Mouse (Mus musculus) intestine, postnatal 0 days (tissue): ENCODE results near the gene Map3k19. TPM values are rescaled to one million over a fixed set of nuclear protein-coding genes. Genes with fewer than 3 reads are reported as not detected.

Source experiments
- ATAC-seq: fragments of 200-750 bp; cut with Nextera tagmentation; 2 replicates; pipeline ENCODE4 v1.8.0; 2017; ENCODE audit warnings: mild to moderate bottlenecking, moderate TSS enrichment, moderate library complexity
- H3K27ac ChIP-seq: fragments of 300-500 bp; sonication (generic); 2 replicates; pipeline ENCODE4 v1.5.1; 2014; ENCODE audit warnings: mild to moderate bottlenecking, low read depth, low read length, moderate library complexity
- H3K27me3 ChIP-seq: fragments of 300-500 bp; sonication (generic); replicated peaks from 2 replicates; pipeline ENCODE4 v1.6.1; 2014; ENCODE audit warnings: low read length, mixed read lengths; ENCODE audit not compliant: control insufficient read depth, insufficient read depth
- H3K36me3 ChIP-seq: fragments of 300-500 bp; sonication (generic); 2 replicates; pipeline ENCODE4 v1.6.1; 2014; ENCODE audit warnings: mild to moderate bottlenecking, moderate library complexity; ENCODE audit not compliant: control insufficient read depth, insufficient read depth
- H3K4me1 ChIP-seq: fragments of 300-500 bp; sonication (generic); replicated peaks from 2 replicates; pipeline ENCODE4 v1.6.1; 2014; ENCODE audit warnings: antibody characterized with exemption, low read length, mixed read lengths; ENCODE audit not compliant: control insufficient read depth, insufficient read depth
- H3K4me2 ChIP-seq: fragments of 300-500 bp; sonication (generic); replicated peaks from 2 replicates; pipeline ENCODE4 v1.6.1; 2014; ENCODE audit warnings: low read depth, mild to moderate bottlenecking, moderate library complexity
- H3K4me3 ChIP-seq: fragments of 300-500 bp; sonication (generic); 2 replicates; pipeline ENCODE4 v1.5.1; 2014; ENCODE audit warnings: low read depth, low read length
- H3K9ac ChIP-seq: fragments of 300-500 bp; sonication (generic); 2 replicates; pipeline ENCODE4 v1.6.1; 2014; ENCODE audit warnings: mild to moderate bottlenecking, low read depth, low read length
- H3K9me3 ChIP-seq: fragments of 300-500 bp; sonication (generic); 2 replicates; pipeline ENCODE4 v1.6.1; 2016; ENCODE audit warnings: mixed run types; ENCODE audit not compliant: control insufficient read depth
- CTCF ChIP-seq: sonication (generic); IDR thresholded peaks from 2 replicates; pipeline ENCODE4 v1.5.1; 2016; ENCODE audit warnings: low read depth, mild to moderate bottlenecking, control low read depth, antibody characterized with exemption, moderate library complexity
- WGBS: fragments of 180-500 bp; shearing (Covaris S2); extraction: QIAGEN DNeasy Blood & Tissue Kit; methylation state at CpG from one replicate; pipeline ENCODE4 v1.1.7; 2014; 5-methylcytosine and 5-hydroxymethylcytosine counted together
- polyA plus RNA-seq: library from polyadenylated mRNA; unstranded; fragments of >200 nt; fragmentation: Nextera tagmentation; extraction: Ambion mirVana; gene quantifications from 2 replicates; pipeline ENCODE4 v1.2.1, GENCODE M21; 2015

Map3k19 gene
- polyA plus RNA-seq, 1 experiment from 2014 or later: not detected

DNA sequence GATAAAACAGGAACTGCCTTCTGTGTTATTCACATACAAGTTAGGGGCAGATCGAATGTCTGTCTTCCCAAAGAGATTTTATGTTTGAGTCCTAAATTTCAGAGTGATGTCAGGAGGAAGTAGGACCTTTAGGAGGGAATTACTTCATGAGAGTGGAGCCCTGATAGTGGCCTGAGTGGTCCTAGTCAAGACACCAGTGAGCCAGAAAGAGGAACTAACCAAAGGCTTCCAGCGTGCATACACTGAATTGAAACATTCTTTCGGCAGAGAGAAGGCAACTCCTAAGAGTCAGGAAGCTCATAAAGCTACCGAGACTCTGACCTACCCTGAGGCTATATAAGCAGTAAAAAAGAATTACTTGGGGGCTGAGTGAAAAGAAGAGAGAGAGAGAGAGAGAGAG is 18.2 kb downstream of the Map3k19 start:
- no peak overlapping the region for H3K9ac ChIP-seq
- no peaks in the 10 kb centered on the region for H3K9me3 ChIP-seq
- H3K4me3 ChIP-seq: no peak overlapping the region
- TF ChIP-seq CTCF: no peak
- H3K4me1 ChIP-seq: no peaks in the 10 kb centered on the region
- ATAC-seq: no peak
- no peaks in the 10 kb centered on the region for H3K36me3 ChIP-seq
- 77% methylated on average over 4 of the region's 4 CpGs for WGBS
- H3K27ac ChIP-seq: no peak overlapping the region
- H3K4me2 ChIP-seq: no peak overlapping the region
- H3K27me3 ChIP-seq: no peaks in the 10 kb centered on the region

- Histone ChIP-seq H3K4me1 (no peaks in the 10 kb centered on the region), H3K9me3 (no peaks in the 10 kb centered on the region), H3K36me3 (no peaks in the 10 kb centered on the region), H3K4me3 (no peak overlapping the region), H3K9ac (no peak overlapping the region), H3K27me3 (no peaks in the 10 kb centered on the region), H3K27ac (no peak overlapping the region), H3K4me2 (no peak overlapping the region)
- TF ChIP-seq CTCF: no peak
- 63% methylated on average over 4 of the region's 4 CpGs for WGBS
- no peak for ATAC-seq
Observed at GRCm38 (mm10) chr1:127834202-127834601, 20.6 kb downstream of the Map3k19 start.

DNA sequence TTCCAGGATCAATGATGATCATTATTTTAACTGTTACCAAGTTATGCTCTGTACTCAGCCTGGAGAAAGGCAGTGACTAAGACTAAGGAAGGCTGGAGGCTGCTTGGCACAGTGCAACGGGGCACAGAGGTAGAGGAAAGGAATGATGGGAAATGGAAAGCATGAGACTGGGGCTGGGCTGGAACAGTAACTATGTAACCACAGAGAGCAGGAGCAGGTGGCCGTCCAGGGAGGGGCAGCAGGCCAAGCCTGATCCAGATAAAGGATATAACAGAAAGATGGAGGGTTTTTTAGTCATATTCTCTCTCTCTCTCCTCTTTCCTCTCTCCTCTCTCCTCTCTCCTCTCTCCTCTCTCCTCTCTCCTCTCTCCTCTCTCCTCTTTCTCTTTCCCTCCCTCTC is 21.1 kb downstream of the Map3k19 start:
- Histone ChIP-seq H3K4me1 (no peaks in the 10 kb centered on the region), H3K9ac (no peak overlapping the region), H3K4me3 (no peak overlapping the region), H3K27me3 (no peaks in the 10 kb centered on the region), H3K9me3 (no peaks in the 10 kb centered on the region), H3K4me2 (no peak overlapping the region), H3K27ac (no peak overlapping the region), H3K36me3 (no peaks in the 10 kb centered on the region)
- WGBS: 27% methylated on average over 2 of the region's 2 CpGs
- no peak for ATAC-seq
- no peak for TF ChIP-seq CTCF

DNA sequence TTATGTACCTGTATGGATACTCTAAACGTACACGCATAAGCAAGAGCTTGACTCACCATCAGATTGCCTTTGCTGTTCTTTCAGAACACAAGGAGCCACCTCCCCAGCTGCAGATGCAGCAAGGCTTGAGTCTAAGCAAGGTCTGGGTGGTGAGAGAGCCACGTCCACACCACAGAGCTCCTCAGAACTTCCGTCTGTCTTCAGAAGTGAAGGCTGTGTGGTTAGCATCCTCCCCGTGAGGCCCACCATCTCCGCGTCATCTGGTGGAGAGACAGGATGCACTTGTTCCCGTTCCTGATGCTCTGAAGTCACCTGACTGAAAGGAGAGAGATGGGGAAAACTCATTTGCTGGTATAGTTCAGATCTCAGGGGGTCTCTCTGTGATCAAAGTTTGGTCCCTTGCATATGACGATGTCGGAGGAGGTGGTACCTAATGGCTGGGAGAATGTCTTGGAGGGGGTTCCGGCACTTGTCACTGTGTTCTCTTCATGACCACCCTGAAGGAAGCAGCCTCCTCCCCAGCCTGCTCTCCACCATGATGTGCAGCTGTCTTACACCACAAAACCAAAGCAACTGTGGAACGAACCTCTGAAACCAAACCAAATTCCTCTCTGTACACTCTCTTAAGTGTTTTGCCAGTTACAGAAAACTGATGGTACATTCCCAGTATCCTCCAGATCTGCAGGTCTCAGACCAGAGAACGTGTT is 24.5 kb downstream of the Map3k19 start:
- Histone ChIP-seq H3K4me3 (no peak overlapping the region), H3K4me2 (no peak overlapping the region), H3K36me3 (no peaks in the 10 kb centered on the region), H3K9me3 (no peaks in the 10 kb centered on the region), H3K27me3 (no peaks in the 10 kb centered on the region), H3K27ac (no peak overlapping the region), H3K9ac (no peak overlapping the region), H3K4me1 (no peaks in the 10 kb centered on the region)
- WGBS: 86% methylated on average over 13 of the region's 13 CpGs
- TF ChIP-seq CTCF: no peak
- ATAC-seq: no peak

GRCm38 (mm10) chr1:127827325-127827724 is 27.5 kb downstream of the Map3k19 start:
- peak; percentile 49; the same call in 1 of the 2 replicates for ATAC-seq
- Histone ChIP-seq H3K9me3 (no peaks in the 10 kb centered on the region), H3K4me3 (no peak overlapping the region), H3K4me2 (no peak overlapping the region), H3K4me1 (no peaks in the 10 kb centered on the region), H3K27me3 (no peaks in the 10 kb centered on the region), H3K9ac (no peak overlapping the region), H3K36me3 (no peaks in the 10 kb centered on the region), H3K27ac (no peak overlapping the region)
- 10% methylated on average over 2 of the region's 2 CpGs for WGBS
- peak; percentile 82 for TF ChIP-seq CTCF

DNA sequence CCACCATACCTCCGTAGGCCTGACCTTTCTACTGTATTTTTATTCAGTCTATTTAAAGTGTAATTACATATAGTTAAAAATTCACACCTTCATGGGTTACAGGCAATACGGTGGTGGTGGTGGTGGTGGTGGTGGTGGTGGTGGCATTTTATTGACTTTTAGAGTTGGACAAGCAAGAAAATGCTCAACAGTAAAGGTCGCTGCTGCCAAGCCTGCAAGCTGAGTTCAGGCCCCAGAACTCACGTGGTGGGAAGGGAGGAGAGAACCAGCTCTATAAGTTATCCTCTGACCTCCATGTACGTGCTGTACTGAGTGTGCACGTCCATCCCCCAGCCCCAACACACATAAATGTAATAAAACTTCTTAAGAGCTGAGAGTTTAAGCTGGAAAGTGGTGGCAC is 38.5 kb downstream of the Map3k19 start:
- Histone ChIP-seq H3K4me3 (no peak overlapping the region), H3K9ac (no peak overlapping the region), H3K27me3 (no peaks in the 10 kb centered on the region), H3K4me2 (no peak overlapping the region), H3K9me3 (no peaks in the 10 kb centered on the region), H3K27ac (no peak overlapping the region), H3K36me3 (no peaks in the 10 kb centered on the region), H3K4me1 (no peaks in the 10 kb centered on the region)
- 74% methylated on average over 6 of the region's 6 CpGs for WGBS
- ATAC-seq: no peak
- TF ChIP-seq CTCF: no peak
